Mouse (Mus musculus) ES-Bruce4 (cell line): ENCODE data around the gene Tmem258. TPM values are rescaled to one million over a fixed set of nuclear protein-coding genes. Genes with fewer than 3 reads are reported as not detected.
"Not testable (repeated sequence)": the region's sequence is repeated elsewhere in the genome, so short reads cannot be mapped to it uniquely, and the experiment has no call there.

ENCODE experiments used
- H3K27ac ChIP-seq: 2 replicates; pipeline ENCODE4 v1.5.1; 2012; ENCODE audit warnings: low read length, inconsistent platforms; ENCODE audit not compliant: insufficient read depth
- H3K27me3 ChIP-seq: 2 replicates; pipeline ENCODE4 v1.6.1; 2012; ENCODE audit warnings: mild to moderate bottlenecking, low read length, inconsistent platforms; ENCODE audit not compliant: control insufficient read depth, poor library complexity, insufficient read depth, severe bottlenecking
- H3K36me3 ChIP-seq: 2 replicates; pipeline ENCODE4 v1.6.1; 2012; ENCODE audit warnings: inconsistent platforms, mild to moderate bottlenecking, low read length, moderate library complexity; ENCODE audit not compliant: control insufficient read depth, poor library complexity, insufficient read depth, severe bottlenecking
- H3K4me1 ChIP-seq: one replicate; pipeline ENCODE4 v1.8.1; 2011; ENCODE audit warnings: low read length; ENCODE audit not compliant: control insufficient read depth, insufficient read depth
- H3K4me3 ChIP-seq: 2 replicates; pipeline ENCODE4 v1.5.1; 2011; ENCODE audit warnings: low read depth, mild to moderate bottlenecking, low read length
- H3K9ac ChIP-seq: 2 replicates; pipeline ENCODE4 v1.6.1; 2012; ENCODE audit warnings: low read depth, mild to moderate bottlenecking, inconsistent platforms; ENCODE audit not compliant: poor library complexity, severe bottlenecking
- H3K9me3 ChIP-seq: replicated peaks from 2 replicates; pipeline ENCODE4 v1.6.1; 2012; ENCODE audit warnings: mild to moderate bottlenecking, low read length, inconsistent platforms; ENCODE audit not compliant: control insufficient read depth, poor library complexity, insufficient read depth, severe bottlenecking
- CTCF ChIP-seq: IDR thresholded peaks from one replicate; pipeline ENCODE4 v1.8.1; 2011; ENCODE audit warnings: low read depth, low read length
- EP300 ChIP-seq: IDR thresholded peaks from 2 replicates; pipeline ENCODE4 v1.6.1; 2011; ENCODE audit warnings: low read depth, low read length; ENCODE audit not compliant: insufficient read depth
- POLR2A ChIP-seq: IDR thresholded peaks from one replicate; pipeline ENCODE4 v1.8.1; 2011; ENCODE audit warnings: low read length; ENCODE audit not compliant: insufficient read depth
- polyA plus RNA-seq: library from polyadenylated mRNA; stranded (reverse); fragments of >200 nt; gene quantifications from 2 replicates; pipeline ENCODE4 v1.2.4, GENCODE M21; 2011; ENCODE audit warnings: low read depth; ENCODE audit not compliant: missing spikeins, insufficient read depth, insufficient read length

The Tmem258 gene
- polyA plus RNA-seq = 290 and 300 TPM in 2 replicates

DNA sequence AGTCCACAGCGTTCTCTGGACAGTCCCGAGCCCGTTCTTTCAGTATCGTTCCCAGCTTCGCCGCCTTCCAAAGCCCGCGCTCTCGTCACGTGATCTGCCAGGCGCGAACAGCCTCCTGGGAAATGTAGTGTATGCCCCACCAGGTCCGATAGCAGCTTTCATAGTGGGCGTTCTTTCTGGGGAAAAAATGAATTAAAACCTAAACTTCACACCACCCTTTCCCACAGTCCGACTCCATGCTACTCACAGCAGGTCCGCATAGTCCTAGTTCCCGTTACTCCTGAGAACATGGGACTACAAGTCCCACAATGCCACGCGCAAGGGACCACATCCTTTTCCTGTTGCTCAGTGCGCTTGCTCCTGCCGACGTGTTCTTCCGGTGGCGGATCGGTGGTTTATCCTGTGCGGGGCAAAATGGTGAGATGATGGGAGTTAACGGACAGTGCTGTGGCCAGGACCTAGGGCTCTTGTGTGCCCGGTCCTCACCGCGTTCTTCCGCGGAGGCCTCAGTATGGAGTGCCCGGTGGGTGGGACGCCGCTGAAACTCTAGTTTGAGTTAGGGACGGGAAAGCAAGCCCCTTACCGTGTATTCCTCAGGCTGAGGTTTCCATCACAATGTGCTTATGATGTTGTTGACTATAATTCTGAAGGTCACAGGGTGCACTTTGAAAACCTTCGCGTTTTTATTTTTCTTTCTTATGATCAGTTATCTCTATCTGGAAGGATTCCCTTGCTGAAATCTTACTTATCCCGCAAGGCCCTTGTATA, at the start of gene Tmem258, which contains the start of gene Fen1:
Gene Tmem258 (plus strand): TSS at position 167 of the 768 bp plus-strand sequence.
Gene Fen1 (minus strand): TSS at position 322 of the 768 bp plus-strand sequence.
- Histone ChIP-seq H3K27ac (peak within 1 kb of the TSS; percentile 11), H3K4me3 (peak within 1 kb of the TSS; percentile 72), H3K9ac (peak within 1 kb of the TSS; percentile 89), H3K27me3 (no peaks in the 10 kb centered on the region), H3K4me1 (no peaks in the 10 kb centered on the region), H3K9me3 (no peaks in the 10 kb centered on the region), H3K36me3 (peaks cover 32% of the 10 kb centered on the region)
- TF ChIP-seq EP300 (no peak), CTCF (no peak), POLR2A (no peak)

DNA sequence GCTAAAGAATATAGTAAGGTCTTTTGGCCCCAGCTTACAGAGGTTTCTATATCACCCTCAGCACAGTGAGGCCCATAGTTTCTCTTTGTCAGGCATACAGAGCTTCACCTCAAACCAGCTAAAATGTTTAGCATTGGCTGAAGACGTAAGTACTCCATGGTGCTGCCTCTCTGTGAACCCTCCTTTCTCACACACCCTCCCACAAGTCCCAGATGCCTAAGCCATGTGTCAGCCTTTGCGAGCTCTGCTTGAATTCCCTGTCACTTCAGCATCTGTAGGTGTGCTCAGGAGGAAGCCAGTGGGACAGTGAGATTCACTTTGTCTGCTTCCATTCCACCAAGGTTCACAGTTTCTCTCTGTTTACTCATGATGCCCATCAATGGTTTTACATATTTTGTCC, 46.1 kb upstream of the Tmem258 start:
- H3K36me3 ChIP-seq = no peaks in the 10 kb centered on the region
- TF ChIP-seq POLR2A (no peak), EP300 (no peak), CTCF (no peak)
- no peak overlapping the region for H3K4me3 ChIP-seq
- H3K9ac ChIP-seq = no peak overlapping the region
- H3K9me3 ChIP-seq = peaks cover 4% of the 10 kb centered on the region
- no peaks in the 10 kb centered on the region for H3K27me3 ChIP-seq
- no peaks in the 10 kb centered on the region for H3K4me1 ChIP-seq
- no peak overlapping the region for H3K27ac ChIP-seq

DNA sequence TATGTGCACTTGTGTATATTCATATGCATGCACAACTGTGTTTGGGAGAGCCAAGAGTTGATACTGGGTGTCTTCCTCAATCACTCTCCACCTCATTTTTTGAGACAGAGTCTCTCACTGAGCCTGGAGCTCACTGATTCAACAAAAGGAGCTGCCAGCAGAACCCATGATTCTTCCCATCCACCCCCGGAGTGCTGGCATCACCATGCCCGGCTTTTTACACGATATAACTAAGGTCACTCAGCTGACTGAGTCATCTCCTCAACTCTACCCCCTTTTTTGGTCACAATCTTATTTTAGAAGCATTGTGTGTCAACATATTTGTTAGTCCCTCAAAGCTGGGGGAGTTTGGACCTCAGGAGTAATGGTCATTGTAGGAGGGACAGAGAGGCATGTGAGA, 39.9 kb upstream of the Tmem258 start:
- H3K4me3 ChIP-seq = no peak overlapping the region
- H3K27ac ChIP-seq = no peak overlapping the region
- TF ChIP-seq EP300 = no peak
- no peak for TF ChIP-seq CTCF
- no peak for TF ChIP-seq POLR2A
- peaks cover 4% of the 10 kb centered on the region for H3K9me3 ChIP-seq
- no peak overlapping the region for H3K9ac ChIP-seq
- no peaks in the 10 kb centered on the region for H3K27me3 ChIP-seq
- no peaks in the 10 kb centered on the region for H3K36me3 ChIP-seq
- H3K4me1 ChIP-seq = no peaks in the 10 kb centered on the region

DNA sequence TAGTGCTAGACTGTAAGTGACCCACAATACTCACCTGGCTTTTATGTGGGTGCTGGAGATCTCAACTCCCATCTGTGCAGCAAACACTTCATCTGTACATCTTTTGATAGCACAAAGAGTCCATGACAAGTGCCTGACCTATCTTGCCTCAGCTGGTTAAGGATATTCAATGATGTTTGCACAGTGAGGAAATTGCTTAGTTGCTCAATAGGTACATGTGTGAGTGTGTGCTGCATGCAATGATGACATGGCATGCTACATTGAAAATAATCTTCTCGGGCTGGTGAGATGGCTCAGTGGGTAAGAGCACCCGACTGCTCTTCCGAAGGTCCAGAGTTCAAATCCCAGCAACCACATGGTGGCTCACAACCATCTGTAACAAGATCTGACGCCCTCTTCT, 37.9 kb upstream of the Tmem258 start:
- not testable (repeated sequence) for H3K27ac ChIP-seq, H3K36me3 ChIP-seq, H3K9me3 ChIP-seq, H3K4me3 ChIP-seq, H3K27me3 ChIP-seq, H3K4me1 ChIP-seq, H3K9ac ChIP-seq

DNA sequence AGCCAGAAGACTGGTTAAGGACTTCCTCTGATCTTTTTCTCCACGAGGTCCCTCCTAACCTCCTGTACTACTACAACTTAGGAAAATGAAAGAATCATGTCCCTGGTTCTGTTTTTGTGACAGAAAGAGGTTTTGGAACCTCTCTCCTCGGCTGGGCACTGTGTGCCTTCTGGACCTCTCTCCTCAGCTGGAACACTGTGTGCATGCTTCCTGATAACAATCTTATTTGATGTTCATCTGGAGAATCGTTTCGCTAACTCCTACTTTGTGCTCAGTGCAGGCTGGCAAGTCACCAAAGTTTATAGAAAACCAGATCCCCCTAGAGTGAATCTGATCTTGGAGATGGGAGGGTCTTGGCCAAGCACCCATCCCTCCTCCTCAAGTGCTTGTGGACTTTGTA, 36.7 kb upstream of the Tmem258 start:
- Histone ChIP-seq H3K36me3 (no peaks in the 10 kb centered on the region), H3K9me3 (peaks cover 4% of the 10 kb centered on the region), H3K4me1 (no peaks in the 10 kb centered on the region), H3K27me3 (no peaks in the 10 kb centered on the region), H3K4me3 (no peak overlapping the region), H3K9ac (no peak overlapping the region), H3K27ac (no peak overlapping the region)
- no peak for TF ChIP-seq CTCF
- TF ChIP-seq EP300 = no peak
- TF ChIP-seq POLR2A = no peak

GRCm38 (mm10) chr19:10167951-10168350, 35.9 kb upstream of the Tmem258 start:
- no peak overlapping the region for H3K4me3 ChIP-seq
- no peaks in the 10 kb centered on the region for H3K27me3 ChIP-seq
- no peak overlapping the region for H3K9ac ChIP-seq
- H3K27ac ChIP-seq = no peak overlapping the region
- TF ChIP-seq POLR2A (no peak), EP300 (no peak), CTCF (no peak)
- no peaks in the 10 kb centered on the region for H3K4me1 ChIP-seq
- no peaks in the 10 kb centered on the region for H3K9me3 ChIP-seq
- no peaks in the 10 kb centered on the region for H3K36me3 ChIP-seq
